Mouse (Mus musculus): Measurements from ENCODE around the gene Aldoc. TPM values are rescaled to one million over a fixed set of nuclear protein-coding genes. Genes with fewer than 3 reads are reported as not detected.
"Not testable (repeated sequence)": the region's sequence is repeated elsewhere in the genome, so short reads cannot be mapped to it uniquely, and the experiment has no call there.

Gene Aldoc
- 2.7 and 3.3 TPM in 2 replicates for polyA plus RNA-seq (2016; fragmentation: Nextera tagmentation; extraction: Ambion mirVana)

DNA sequence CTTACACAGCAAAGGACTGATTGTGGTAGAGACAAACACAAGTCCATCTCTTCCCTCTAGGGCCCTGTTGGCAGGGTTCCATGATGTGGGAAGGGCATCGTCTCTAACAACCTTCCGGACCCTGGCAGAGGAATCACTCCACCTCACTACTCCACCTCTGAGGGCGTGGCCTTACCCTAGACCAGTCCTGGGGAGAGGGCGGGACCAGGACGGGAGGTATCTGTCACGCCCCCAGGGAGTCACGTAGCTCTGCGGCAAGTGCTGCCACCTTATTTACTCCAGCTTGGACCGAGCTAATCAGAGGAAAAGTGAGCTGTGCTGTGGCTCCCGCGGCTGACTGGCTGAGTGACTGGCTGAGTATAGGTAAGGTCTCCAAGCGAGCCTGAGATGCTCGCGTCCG is at the start of gene Aldoc:
Gene Aldoc, plus strand, starts transcription at position 109 of the 400 bp plus-strand sequence.
- peak; percentile 53 for DNase-seq (ENCODE audit: extremely low spot score, low spot score)
- 6% methylated on average over 15 of the region's 15 CpGs for WGBS
- Histone ChIP-seq H3K4me3 (peak within 1 kb of the TSS; percentile 22), H3K4me1 (peaks cover 20% of the 10 kb centered on the region), H3K36me3 (replicated peaks) (peaks cover 84% of the 10 kb centered on the region), H3K9me3 (no peaks in the 10 kb centered on the region), H3K27me3 (ENCODE audit: poor library complexity, severe bottlenecking) (no peaks in the 10 kb centered on the region), H3K27ac (peak within 1 kb of the TSS; percentile 40; the same call in 1 of the 2 replicates)

DNA sequence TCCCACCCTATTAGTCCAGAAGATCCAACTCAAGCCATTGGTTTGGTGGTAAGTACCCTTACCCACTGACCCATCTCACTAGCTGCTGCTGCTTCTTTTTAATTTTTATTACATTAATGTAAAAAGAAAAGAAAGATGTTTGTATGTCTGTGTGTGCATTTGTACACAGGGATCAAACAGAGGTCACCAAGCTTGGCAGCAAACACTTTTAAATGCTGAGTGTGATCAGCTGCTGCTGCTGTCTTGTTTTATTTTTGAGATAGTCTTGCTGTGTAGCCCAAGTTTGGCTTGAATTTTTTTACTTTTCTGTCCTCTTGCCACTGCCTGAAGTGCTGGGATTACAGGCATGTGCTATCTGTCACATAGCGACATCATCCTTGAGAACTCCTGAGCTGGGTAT is 47.2 kb upstream of the Aldoc start:
- H3K36me3 ChIP-seq (replicated peaks): peaks cover 100% of the 10 kb centered on the region
- WGBS: 98% methylated on average over 1 of the region's 1 CpGs
- no peak overlapping the region for H3K27ac ChIP-seq
- no peaks in the 10 kb centered on the region for H3K4me1 ChIP-seq
- no peaks in the 10 kb centered on the region for H3K9me3 ChIP-seq
- DNase-seq (ENCODE audit: extremely low spot score, low spot score): no peak
- H3K4me3 ChIP-seq: no peak overlapping the region
- H3K27me3 ChIP-seq (ENCODE audit: poor library complexity, severe bottlenecking): no peaks in the 10 kb centered on the region

DNA sequence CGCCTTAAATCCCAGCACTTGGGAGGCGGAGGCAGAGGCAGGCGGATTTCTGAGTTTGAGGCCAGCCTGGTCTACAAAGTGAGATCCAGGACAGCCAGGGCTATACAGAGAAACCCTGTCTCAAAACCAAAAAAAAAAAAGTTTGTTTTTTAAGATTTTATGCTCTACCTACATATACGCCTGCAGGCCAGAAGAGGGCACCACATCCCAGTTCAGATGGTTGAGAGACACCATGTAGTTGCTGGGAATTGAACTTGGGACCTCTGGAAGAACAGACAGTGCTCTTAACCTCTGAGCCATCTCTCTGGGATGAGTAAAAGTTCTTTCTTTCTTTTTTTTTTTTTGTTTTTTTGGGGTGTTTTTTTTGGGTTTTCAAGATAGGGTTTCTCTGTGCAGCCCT is 46.6 kb upstream of the Aldoc start:
- not testable (repeated sequence) for H3K27ac ChIP-seq; H3K4me3 ChIP-seq; DNase-seq (ENCODE audit: extremely low spot score, low spot score); H3K9me3 ChIP-seq; H3K27me3 ChIP-seq (ENCODE audit: poor library complexity, severe bottlenecking); H3K4me1 ChIP-seq
- 93% methylated on average over 4 of the region's 4 CpGs for WGBS
- peaks cover 100% of the 10 kb centered on the region for H3K36me3 ChIP-seq (replicated peaks)

- H3K27me3 ChIP-seq (ENCODE audit: poor library complexity, severe bottlenecking): no peaks in the 10 kb centered on the region
- H3K9me3 ChIP-seq: no peaks in the 10 kb centered on the region
- peaks cover 100% of the 10 kb centered on the region for H3K36me3 ChIP-seq (replicated peaks)
- H3K27ac ChIP-seq: no peak overlapping the region
- no peak for DNase-seq (ENCODE audit: extremely low spot score, low spot score)
- H3K4me1 ChIP-seq: no peaks in the 10 kb centered on the region
- 96% methylated on average over 7 of the region's 7 CpGs for WGBS
- H3K4me3 ChIP-seq: no peak overlapping the region
These were observed 43.9 kb upstream of the Aldoc start for GRCm38 (mm10) chr11:78278853-78279252.

- Histone ChIP-seq H3K4me3 (no peak overlapping the region), H3K4me1 (no peaks in the 10 kb centered on the region), H3K36me3 (replicated peaks) (peaks cover 100% of the 10 kb centered on the region), H3K27me3 (ENCODE audit: poor library complexity, severe bottlenecking) (no peaks in the 10 kb centered on the region), H3K9me3 (no peaks in the 10 kb centered on the region), H3K27ac (no peak overlapping the region)
- 90% methylated on average over 4 of the region's 4 CpGs for WGBS
- DNase-seq (ENCODE audit: extremely low spot score, low spot score): no peak
These were observed 43.2 kb upstream of the Aldoc start for GRCm38 (mm10) chr11:78279586-78279985.

DNA sequence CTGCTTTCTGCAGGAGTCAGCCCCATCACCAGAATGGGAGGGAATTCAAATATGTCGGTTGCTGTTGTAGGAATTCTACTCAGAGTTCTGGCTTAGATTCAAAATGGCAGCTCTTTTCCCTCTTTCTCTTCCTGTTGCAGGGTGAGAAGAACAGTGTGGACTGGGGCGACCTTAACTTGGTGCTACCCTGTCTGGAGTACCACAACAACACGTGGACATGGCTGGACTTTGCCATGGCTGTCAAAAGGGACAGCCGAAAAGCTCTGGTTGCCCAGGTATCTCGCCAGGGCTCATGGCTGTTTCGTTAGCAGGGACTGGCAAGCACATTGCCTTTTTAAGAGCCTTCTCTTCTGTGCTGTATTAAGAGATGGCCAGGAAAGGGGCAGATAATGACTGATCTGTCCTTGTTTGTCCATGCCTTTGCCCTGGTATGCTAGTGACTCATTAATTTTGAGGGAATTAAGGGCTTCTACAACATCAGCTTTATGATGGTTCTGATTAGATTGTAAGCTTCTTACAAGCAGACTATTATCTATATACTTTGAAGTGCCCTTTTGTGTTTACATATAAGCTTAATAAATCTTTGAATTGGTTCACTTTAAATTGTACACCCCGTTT is 33.5 kb upstream of the Aldoc start:
- WGBS: 93% methylated on average over 7 of the region's 7 CpGs
- H3K27me3 ChIP-seq (ENCODE audit: poor library complexity, severe bottlenecking): no peaks in the 10 kb centered on the region
- DNase-seq (ENCODE audit: extremely low spot score, low spot score): no peak
- H3K9me3 ChIP-seq: no peaks in the 10 kb centered on the region
- no peak overlapping the region for H3K4me3 ChIP-seq
- H3K27ac ChIP-seq: no peak overlapping the region
- H3K36me3 ChIP-seq (replicated peaks): peaks cover 96% of the 10 kb centered on the region
- H3K4me1 ChIP-seq: no peaks in the 10 kb centered on the region

- peaks cover 86% of the 10 kb centered on the region for H3K36me3 ChIP-seq (replicated peaks)
- 93% methylated on average over 4 of the region's 4 CpGs for WGBS
These were observed 32.1 kb upstream of the Aldoc start, which contains the start of gene BC030499 for GRCm38 (mm10) chr11:78290654-78291053. Gene BC030499 (plus strand): TSS chr11:78290841.

DNA sequence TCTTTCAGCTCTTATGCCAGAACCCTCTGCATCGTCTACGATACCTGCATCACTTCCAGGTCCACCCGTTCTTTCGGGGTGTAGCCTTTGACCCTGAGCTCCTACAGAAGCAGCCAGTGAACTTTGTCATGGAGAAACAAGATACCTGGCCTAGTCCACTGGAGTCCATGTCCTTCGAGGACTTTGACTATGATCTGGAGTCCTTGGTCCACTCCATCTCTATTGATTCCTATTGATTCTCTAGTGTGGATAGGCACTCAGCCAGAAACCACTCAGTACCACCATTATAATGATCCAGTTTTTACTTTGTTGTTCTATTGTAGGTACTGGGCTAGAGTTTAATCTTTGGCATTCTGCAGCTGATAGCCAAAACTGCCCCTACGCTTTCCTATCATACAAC is 28.2 kb upstream of the Aldoc start:
- 93% methylated on average over 6 of the region's 6 CpGs for WGBS
- Histone ChIP-seq H3K36me3 (replicated peaks) (peaks cover 48% of the 10 kb centered on the region), H3K4me1 (no peaks in the 10 kb centered on the region), H3K4me3 (no peak overlapping the region), H3K27ac (no peak overlapping the region), H3K9me3 (no peaks in the 10 kb centered on the region), H3K27me3 (ENCODE audit: poor library complexity, severe bottlenecking) (no peaks in the 10 kb centered on the region)
- DNase-seq (ENCODE audit: extremely low spot score, low spot score): no peak

More at GRCm38 (mm10) chr11:78290654-78291053, 32.1 kb upstream of the Aldoc start, which contains the start of gene BC030499:
- H3K9me3 ChIP-seq: no peaks in the 10 kb centered on the region
- H3K4me1 ChIP-seq: no peaks in the 10 kb centered on the region
- H3K4me3 ChIP-seq: no peak within 1 kb of the TSS
- no peaks in the 10 kb centered on the region for H3K27me3 ChIP-seq (ENCODE audit: poor library complexity, severe bottlenecking)
- no peak within 1 kb of the TSS for H3K27ac ChIP-seq
- DNase-seq (ENCODE audit: extremely low spot score, low spot score): no peak

GRCm38 (mm10) chr11:78300917-78301316 is 21.9 kb upstream of the Aldoc start:
- no peak for DNase-seq (ENCODE audit: extremely low spot score, low spot score)
- Histone ChIP-seq H3K36me3 (replicated peaks) (peaks cover 29% of the 10 kb centered on the region), H3K4me1 (peaks cover 27% of the 10 kb centered on the region), H3K27ac (peak overlapping the region; percentile 96), H3K27me3 (ENCODE audit: poor library complexity, severe bottlenecking) (no peaks in the 10 kb centered on the region), H3K4me3 (peak overlapping the region; percentile 75), H3K9me3 (no peaks in the 10 kb centered on the region)
- WGBS: 72% methylated on average over 7 of the region's 7 CpGs

GRCm38 (mm10) chr11:78301357-78302084 is 21.2 kb upstream of the Aldoc start, which contains the start of gene Spag5:
Gene Spag5 (plus strand): TSS chr11:78301529.
- Histone ChIP-seq H3K4me1 (peaks cover 32% of the 10 kb centered on the region), H3K36me3 (replicated peaks) (peaks cover 35% of the 10 kb centered on the region), H3K4me3 (peak within 1 kb of the TSS; percentile 75), H3K27ac (peak within 1 kb of the TSS; percentile 96), H3K27me3 (ENCODE audit: poor library complexity, severe bottlenecking) (no peaks in the 10 kb centered on the region), H3K9me3 (no peaks in the 10 kb centered on the region)
- under 1% methylated on average over 49 of the region's 49 CpGs for WGBS
- peak; percentile 91 for DNase-seq (ENCODE audit: extremely low spot score, low spot score)

- H3K4me3 ChIP-seq: peak overlapping the region; percentile 5; the same call in 1 of the 2 replicates
- WGBS: 94% methylated on average over 4 of the region's 4 CpGs
These were observed 17.5 kb upstream of the Aldoc start for GRCm38 (mm10) chr11:78305272-78305671.

GRCm38 (mm10) chr11:78310861-78311511 is 11.8 kb upstream of the Aldoc start:
- H3K36me3 ChIP-seq (replicated peaks): peaks cover 98% of the 10 kb centered on the region
- peaks cover 8% of the 10 kb centered on the region for H3K4me1 ChIP-seq
- no peaks in the 10 kb centered on the region for H3K27me3 ChIP-seq (ENCODE audit: poor library complexity, severe bottlenecking)
- H3K9me3 ChIP-seq: no peaks in the 10 kb centered on the region
- no peak for DNase-seq (ENCODE audit: extremely low spot score, low spot score)
- H3K4me3 ChIP-seq: no peak overlapping the region
- H3K27ac ChIP-seq: no peak overlapping the region
- 92% methylated on average over 8 of the region's 8 CpGs for WGBS

More at GRCm38 (mm10) chr11:78305272-78305671, 17.5 kb upstream of the Aldoc start:
- no peak for DNase-seq (ENCODE audit: extremely low spot score, low spot score)
- Histone ChIP-seq H3K27me3 (ENCODE audit: poor library complexity, severe bottlenecking) (no peaks in the 10 kb centered on the region), H3K36me3 (replicated peaks) (peaks cover 73% of the 10 kb centered on the region), H3K9me3 (no peaks in the 10 kb centered on the region), H3K4me1 (peaks cover 36% of the 10 kb centered on the region), H3K27ac (no peak overlapping the region)
